Mouse (Mus musculus) fibroblast of lung, adult 2 months (primary cell): ENCODE results near the gene Ncr1.
"Not testable (repeated sequence)": the region's sequence is repeated elsewhere in the genome, so short reads cannot be mapped to it uniquely, and the experiment has no call there.

ENCODE experiments used
- DNase-seq: peaks from one replicate; pipeline ENCODE4 v3.0.0-alpha.2; 2011; ENCODE audit warnings: low read depth

Ncr1 gene

GRCm38 (mm10) chr7:4337509-4337908 is at the start of gene Ncr1:
TSS of gene Ncr1 (plus strand) at chr7:4337724.
- DNase-seq = no peak

GRCm38 (mm10) chr7:4292638-4293037 is 44.9 kb upstream of the Ncr1 start:
- DNase-seq = no peak

- no peak for DNase-seq
These were observed 40.3 kb upstream of the Ncr1 start for GRCm38 (mm10) chr7:4297189-4297588.

GRCm38 (mm10) chr7:4300166-4300565 is 37.4 kb upstream of the Ncr1 start:
- DNase-seq = no peak

- no peak for DNase-seq
These were observed 34.1 kb upstream of the Ncr1 start for GRCm38 (mm10) chr7:4303457-4303856.

- not testable (repeated sequence) for DNase-seq
These were observed 24.4 kb upstream of the Ncr1 start for GRCm38 (mm10) chr7:4313109-4313508.

DNA sequence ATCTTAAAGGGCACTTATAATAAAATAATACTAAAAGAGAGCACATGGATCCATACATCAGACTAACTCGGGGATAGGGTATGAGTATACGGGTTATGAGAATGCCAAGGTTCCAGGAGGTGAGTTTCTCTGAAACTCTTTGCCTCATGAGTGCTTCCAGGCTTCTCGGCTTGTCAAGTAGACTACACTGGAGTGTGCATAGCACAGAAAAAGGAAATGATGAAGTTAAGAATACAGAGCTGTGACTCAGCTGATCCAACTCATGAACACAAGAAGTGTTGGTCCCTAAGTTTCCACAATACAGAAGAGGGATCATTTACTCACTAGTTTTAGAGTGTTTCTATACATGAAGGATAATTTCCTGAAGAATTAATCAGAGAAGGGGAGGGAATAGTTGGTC is 24.0 kb upstream of the Ncr1 start:
- DNase-seq = not testable (repeated sequence)

- DNase-seq = no peak
These were observed 14.2 kb upstream of the Ncr1 start for GRCm38 (mm10) chr7:4323301-4323700.

DNA sequence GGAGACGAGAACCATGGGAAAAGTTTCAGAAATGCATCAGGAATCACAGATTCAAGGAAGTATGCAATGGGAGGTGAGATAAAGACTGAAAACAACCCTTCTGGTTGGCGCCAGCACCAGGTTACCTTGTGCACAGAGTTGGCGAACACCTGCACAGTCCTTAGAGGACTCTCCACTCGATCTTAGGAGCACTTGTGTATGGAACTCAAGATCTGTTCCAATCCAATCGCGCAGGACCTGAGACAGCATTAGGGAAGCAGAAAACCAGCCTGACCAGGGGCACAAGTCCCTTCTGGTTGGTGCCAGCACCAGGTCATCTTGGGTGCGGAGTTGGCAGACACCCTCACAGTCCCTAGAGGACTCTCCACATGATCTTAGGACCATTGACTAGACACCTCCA is 36.0 kb downstream of the Ncr1 start:
- no peak for DNase-seq
